Mouse (Mus musculus) urinary bladder, postnatal 10 days (tissue): Measurements from ENCODE around the gene Dusp12.
A peak's percentile ranks its signal among the peaks of the same experiment; 100 is the strongest.

Source experiments
- DNase-seq: peaks from one replicate; pipeline ENCODE4 v3.0.0; 2022; ENCODE audit warnings: low spot score

Gene Dusp12

GRCm38 (mm10) chr1:170898413-170899075 is 13.2 kb upstream of the Dusp12 start:
- no peak for DNase-seq

DNA sequence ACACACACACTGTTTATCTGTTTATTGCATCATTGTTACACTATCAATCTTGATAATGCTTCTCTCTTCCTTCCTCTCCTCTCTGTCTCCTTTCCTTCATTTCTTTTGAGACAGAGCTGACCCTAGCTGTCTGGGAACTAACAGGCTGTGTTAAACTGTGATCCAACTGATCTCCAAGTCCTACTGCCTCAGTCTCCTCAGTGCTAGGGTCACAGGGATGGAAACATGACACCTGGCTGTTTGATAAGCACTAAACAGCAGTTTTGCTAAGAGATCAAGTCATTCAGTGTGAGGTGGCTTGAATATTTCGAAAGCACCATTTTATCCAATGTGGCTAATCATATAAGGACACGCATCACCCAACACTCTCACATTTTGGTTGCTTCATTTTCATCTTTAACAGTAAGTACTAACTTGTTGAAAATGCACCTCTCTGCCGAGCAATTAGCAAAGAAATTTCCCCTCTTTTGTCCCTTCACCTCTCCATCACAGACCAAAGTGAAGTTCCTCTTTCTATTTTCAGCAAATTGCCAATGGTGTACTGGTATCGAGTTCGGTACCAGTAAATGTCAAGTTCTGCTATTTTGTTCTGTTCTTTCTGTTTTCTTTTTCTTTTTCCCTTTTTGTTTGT is 11.4 kb upstream of the Dusp12 start:
- DNase-seq, result no peak

GRCm38 (mm10) chr1:170894603-170895602 is 9.6 kb upstream of the Dusp12 start:
- DNase-seq, result no peak

DNA sequence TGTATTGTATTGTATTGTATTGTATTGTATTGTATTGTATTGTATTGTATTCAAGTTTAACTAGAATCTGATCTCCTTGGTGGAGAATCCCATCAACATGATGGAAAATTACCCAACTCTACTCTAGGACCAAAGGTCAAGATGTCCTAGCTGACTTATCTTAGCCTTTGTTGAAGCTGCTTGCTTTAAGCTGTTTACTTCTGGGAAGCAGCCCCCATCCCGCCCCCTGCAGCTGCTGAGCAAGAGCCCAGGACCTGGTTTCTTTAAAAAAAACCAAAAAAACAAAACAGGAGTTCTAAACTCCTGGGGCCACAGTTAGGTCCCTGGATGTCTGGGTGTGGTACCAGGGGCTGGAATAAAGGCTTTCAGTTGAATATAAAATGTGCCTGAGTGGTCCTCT is 6.9 kb upstream of the Dusp12 start:
- no peak for DNase-seq

GRCm38 (mm10) chr1:170891646-170892045 is 6.3 kb upstream of the Dusp12 start:
- no peak for DNase-seq

DNA sequence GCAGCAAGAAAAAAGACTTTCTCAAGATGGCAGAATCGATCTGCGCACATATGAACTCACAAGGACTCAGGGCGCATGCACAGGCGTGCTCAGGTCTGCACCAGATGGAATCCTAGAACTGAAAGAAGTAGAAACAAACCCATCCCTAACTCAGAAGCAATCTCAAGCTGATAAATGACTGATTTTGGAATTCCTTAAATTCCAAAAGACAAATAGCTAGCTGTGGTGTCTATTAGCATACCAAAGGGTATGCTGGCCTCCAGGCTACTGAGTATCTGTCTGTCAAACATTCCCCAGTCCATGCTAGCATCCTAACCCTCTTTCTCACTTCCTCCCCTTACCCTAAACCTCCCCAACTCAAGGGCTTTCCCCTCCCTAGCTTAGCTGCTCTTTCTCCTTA is 4.0 kb upstream of the Dusp12 start:
- DNase-seq, result no peak

- no peak for DNase-seq
Observed at GRCm38 (mm10) chr1:170886044-170886458, 711 bp upstream of the Dusp12 start.

GRCm38 (mm10) chr1:170884390-170884789 is 950 bp downstream of the Dusp12 start:
- no peak for DNase-seq

DNA sequence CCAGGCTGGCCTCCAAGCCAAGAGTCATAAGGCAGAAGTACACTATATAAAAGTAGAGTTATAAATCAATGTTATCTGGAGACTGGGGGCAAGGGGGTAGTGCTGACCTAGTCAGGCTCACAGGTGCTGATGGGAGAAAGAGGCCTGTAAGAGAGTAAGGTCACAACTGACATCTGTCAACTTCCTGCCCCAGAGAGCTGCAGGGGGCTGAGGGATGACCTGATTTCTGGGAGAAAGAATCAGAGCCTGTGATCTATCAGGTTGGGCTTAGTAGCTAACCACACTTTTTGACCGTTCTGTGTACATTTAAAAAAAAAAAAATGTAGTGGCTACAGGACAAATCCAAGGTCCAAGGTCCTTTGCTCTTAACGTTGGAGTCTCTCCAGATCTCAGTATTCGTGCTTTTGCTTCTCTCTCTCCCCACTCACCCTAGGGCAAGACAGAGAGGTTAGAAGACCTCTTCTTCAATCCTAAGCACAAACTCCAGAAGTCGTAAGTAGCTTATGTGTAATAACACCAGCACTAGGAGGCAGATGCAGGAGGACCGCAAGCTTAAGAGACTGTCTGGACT is 2.3 kb downstream of the Dusp12 start:
- DNase-seq, result no peak

DNA sequence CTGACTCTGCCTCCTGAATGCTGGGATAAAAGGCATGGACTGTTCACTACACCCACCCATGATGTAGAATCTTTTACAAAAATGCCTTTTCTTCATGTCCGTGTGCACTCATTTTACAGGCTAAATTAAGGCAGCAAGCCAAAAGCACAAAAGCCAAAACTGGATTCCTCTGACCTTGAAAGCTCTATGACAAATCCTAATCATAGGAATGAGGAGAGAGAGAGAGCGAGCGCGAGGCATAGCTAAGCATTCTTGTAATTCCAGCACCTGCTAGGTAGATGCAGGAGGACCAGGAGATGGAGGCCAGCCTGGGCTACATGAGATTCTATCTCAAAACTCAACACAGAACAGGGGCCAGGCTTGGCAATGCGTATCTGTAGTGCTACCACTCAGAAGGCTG is 8.4 kb downstream of the Dusp12 start:
- DNase-seq, result no peak

GRCm38 (mm10) chr1:170875676-170876075 is 9.7 kb downstream of the Dusp12 start:
- DNase-seq, result no peak

- DNase-seq, result no peak
Observed at GRCm38 (mm10) chr1:170871961-170872360, 13.4 kb downstream of the Dusp12 start.

DNA sequence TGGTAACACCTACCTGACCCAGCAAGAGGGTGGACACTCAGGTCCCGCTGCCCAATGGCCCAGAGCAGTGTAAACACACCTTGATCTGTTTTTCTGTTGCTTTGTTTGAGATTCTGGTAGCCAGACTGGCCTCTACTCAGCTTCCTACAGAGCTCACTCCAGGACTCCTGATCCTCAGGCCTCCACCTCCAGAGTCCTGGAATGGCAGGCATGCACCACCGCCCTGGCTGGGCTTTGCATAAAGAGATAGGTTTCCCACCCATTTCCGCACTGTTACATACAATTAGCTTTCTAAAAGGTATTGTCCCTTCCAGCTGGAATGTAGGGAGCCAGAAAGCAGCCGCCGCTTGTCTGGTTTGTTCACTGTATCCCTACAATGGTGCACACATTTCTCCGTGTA is 13.9 kb downstream of the Dusp12 start:
- DNase-seq, result no peak

- no peak for DNase-seq
Observed at GRCm38 (mm10) chr1:170868905-170869283, 16.4 kb downstream of the Dusp12 start.

- DNase-seq, result no peak
Observed at GRCm38 (mm10) chr1:170868107-170868904, 17.0 kb downstream of the Dusp12 start.

DNA sequence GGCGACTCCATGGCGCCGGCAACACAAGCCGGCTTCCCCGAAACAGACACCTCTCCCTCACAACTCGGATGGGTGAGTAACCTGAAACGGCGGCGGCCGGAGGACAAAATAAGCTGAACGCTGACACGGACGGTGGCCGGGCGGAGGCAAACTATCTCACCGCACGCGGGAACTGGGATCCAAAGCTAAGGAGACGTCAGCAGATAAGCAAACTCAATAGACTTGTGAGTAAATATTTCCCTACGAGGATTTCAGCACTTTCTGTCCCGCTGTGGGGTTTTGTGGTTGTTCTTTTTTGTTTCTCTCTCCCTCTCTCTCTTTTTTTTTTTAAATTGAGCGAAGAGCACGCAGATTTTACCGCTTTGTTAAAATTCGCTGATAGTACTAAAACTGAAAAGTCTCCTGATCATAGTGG is 17.6 kb downstream of the Dusp12 start, which contains the start of gene Atf6:
Gene Atf6 (minus strand): TSS at position 81 of the 415 bp plus-strand sequence.
- DNase-seq, result peak; percentile 93

DNA sequence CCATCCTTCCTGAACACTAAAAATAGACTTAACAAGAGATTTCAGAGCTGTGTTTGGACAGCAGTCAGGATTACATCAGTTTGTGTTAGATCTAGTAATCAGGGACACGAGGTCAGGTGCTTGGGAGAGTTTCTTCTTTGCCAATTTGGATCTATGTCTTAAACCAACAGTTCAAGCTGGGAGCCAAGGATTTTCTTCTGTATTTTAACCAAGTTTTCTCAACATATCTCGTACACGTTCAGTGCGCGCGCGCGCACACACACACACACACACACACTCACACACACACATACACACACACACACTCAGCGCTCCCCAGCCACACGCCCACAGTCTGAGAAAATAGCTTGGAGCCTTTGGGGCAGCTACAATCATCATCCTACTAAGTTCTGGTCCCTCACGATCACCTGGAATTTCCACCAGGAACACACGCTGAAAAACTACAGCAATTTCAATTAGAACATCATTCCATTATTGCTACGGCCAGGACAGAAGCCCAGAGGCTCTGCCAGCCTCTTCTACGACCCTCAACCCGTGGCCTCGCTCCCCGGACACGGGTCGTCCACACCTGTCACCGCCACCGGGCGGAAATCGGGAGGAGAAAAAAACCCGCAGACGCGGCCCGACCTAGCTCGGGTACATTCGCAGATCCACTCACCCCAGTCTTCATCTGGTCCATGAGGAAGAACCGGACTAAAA is 18.2 kb downstream of the Dusp12 start:
- no peak for DNase-seq

GRCm38 (mm10) chr1:170865406-170865805 is 19.9 kb downstream of the Dusp12 start:
- DNase-seq, result no peak

DNA sequence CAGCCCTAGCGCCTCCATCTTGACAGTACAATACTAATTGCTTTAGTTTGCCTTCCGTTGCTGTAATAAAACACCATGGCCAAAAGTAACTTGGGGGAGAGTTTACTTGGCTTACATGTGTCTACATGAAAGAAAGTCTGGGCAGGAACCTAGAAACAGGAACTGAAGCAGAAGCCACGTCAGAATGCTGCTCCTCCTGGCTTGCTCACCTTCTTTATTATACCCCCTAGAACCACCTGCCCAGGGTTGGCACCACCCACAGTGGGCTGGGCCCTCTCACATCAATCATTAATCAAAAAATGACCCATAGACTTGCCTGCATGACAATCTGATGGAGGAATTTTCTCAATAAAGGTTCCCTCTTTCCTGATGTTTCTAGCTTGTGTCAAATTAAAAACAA is 20.6 kb downstream of the Dusp12 start:
- DNase-seq, result no peak

GRCm38 (mm10) chr1:170864234-170864633 is 21.1 kb downstream of the Dusp12 start:
- no peak for DNase-seq

GRCm38 (mm10) chr1:170863033-170863432 is 22.3 kb downstream of the Dusp12 start:
- DNase-seq, result no peak
